Mouse (Mus musculus) G1E (cell line): ENCODE data around the gene Galnt18.

Experiments used
- GATA1 ChIP-seq: IDR thresholded peaks from 2 replicates; pipeline ENCODE4 v1.6.1; 2012; ENCODE audit warnings: borderline replicate concordance, low read length, inconsistent platforms, mixed read lengths
- GATA2 ChIP-seq: IDR thresholded peaks from 2 replicates; pipeline ENCODE4 v1.6.1; 2012; ENCODE audit warnings: low read depth, low read length, inconsistent platforms, borderline replicate concordance

DNA sequence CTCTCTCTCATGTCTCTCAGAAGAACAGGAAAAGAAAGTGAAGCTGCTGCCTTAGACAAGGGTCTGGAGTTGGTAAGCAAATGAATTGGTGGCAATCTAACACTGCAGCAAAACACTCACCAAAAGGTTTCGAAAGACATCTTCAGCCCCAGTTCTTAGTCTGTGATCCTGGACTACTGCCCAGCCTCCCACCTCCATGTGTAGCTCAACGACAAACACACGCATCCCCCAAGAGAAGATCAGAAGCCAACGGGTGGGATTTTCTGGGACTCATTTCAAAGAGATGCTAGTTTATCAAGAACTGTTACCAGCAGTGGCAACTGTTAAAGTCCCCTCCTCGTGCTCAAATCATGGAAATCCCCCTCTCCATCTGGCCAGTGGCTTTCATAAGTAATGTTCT, 20.3 kb upstream of the Galnt18 start:
- TF ChIP-seq GATA2 (no peak), GATA1 (no peak)
